Mouse (Mus musculus) cortical plate, adult 2 months (tissue): Measurements from ENCODE around the gene Mark3. TPM values are rescaled to one million over a fixed set of nuclear protein-coding genes. Genes with fewer than 3 reads are reported as not detected.
A peak's percentile ranks its signal among the peaks of the same experiment; 100 is the strongest.

Experiments
- H3K27ac ChIP-seq: fragments of 200-500 bp; 2 replicates; pipeline ENCODE4 v1.5.1; 2012; ENCODE audit warnings: low read length, control low read depth, inconsistent platforms; ENCODE audit not compliant: insufficient read depth
- H3K4me1 ChIP-seq: fragments of 200-500 bp; 2 replicates; pipeline ENCODE4 v1.6.1; 2011; ENCODE audit warnings: low read length; ENCODE audit not compliant: control insufficient read depth, insufficient read depth
- H3K4me3 ChIP-seq: fragments of 200-500 bp; 2 replicates; pipeline ENCODE4 v1.5.1; 2011; ENCODE audit warnings: mild to moderate bottlenecking, low read length, control low read depth; ENCODE audit not compliant: insufficient read depth
- CTCF ChIP-seq: fragments of 200-500 bp; IDR thresholded peaks from 2 replicates; pipeline ENCODE4 v1.5.1; 2011; ENCODE audit warnings: mild to moderate bottlenecking, control low read depth, low read length; ENCODE audit not compliant: insufficient read depth; ENCODE audit errors: extremely low read depth
- POLR2A ChIP-seq: fragments of 200-500 bp; IDR thresholded peaks from 2 replicates; pipeline ENCODE4 v1.6.1; 2011; ENCODE audit warnings: mild to moderate bottlenecking, low read length, control low read depth; ENCODE audit not compliant: insufficient read depth; ENCODE audit errors: extremely low read depth
- polyA plus RNA-seq: library from polyadenylated mRNA; depleted of rRNA; stranded (reverse); fragments of >200 nt; gene quantifications from 2 replicates; pipeline ENCODE4 v1.2.3, GENCODE M21; 2012

Mark3 gene
- polyA plus RNA-seq, 1 experiment: 76.5 TPM

GRCm38 (mm10) chr12:111689426-111689825 lies 115.1 kb downstream of the Mark3 start:
- TF ChIP-seq CTCF (no peak), POLR2A (no peak)
- no peak overlapping the region for H3K27ac ChIP-seq

DNA sequence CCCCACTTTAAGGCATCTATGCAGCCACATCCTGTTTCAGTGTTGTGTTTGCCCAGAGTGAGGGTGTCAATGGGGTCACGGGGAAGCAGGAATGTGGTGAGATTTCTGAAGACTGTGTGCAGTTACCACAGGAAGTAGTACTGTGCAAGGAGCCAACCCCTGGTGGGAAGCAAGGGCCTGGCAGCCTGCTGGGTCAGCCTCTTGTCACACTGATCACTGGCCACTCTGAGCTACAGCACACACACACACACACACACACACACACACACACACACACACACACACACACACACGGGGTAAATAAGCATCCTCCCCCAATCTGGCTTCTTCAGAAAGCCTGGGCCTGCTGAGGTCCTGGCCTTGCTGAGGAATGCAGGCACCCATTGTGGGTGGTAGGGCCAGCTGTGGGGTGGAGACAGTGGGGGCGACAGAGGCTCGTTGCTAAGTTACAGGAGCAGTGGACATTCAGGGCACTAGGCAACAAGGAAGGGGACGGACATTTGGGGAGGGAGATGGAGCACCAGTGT lies 117.1 kb downstream of the Mark3 start:
- H3K4me1 ChIP-seq: peaks cover 30% of the 10 kb centered on the region

More at GRCm38 (mm10) chr12:111689426-111689825, 115.1 kb downstream of the Mark3 start:
- peaks cover 23% of the 10 kb centered on the region for H3K4me1 ChIP-seq
- H3K4me3 ChIP-seq: no peak overlapping the region

DNA sequence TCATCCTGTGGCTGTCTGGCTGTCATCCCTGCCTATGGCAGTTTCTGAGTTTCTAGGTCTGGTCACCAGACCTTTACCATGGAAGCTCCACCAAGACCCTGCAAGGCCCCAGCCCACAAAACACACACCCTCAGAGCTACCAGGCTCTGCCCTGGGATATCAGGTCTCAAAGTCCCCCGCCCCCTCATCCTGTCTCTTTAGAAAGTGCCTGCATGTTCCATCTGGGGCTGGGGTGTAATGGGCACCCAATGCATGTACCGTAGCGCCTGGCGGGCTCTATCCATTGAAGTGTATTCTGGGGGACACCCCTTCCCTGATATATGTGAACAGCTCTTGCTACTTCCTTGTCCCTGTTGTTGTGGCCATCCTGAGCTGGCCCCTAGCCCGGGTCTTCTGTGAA lies 118.6 kb downstream of the Mark3 start:
- Histone ChIP-seq H3K4me3 (no peak overlapping the region), H3K4me1 (peaks cover 20% of the 10 kb centered on the region), H3K27ac (peak overlapping the region; percentile 89; the same call in 1 of the 2 replicates)
- no peak for TF ChIP-seq CTCF
- no peak for TF ChIP-seq POLR2A

More for the DNA sequence above, 117.1 kb downstream of the Mark3 start:
- TF ChIP-seq POLR2A (no peak), CTCF (no peak)
- no peak overlapping the region for H3K4me3 ChIP-seq
- 0 out of 2 replicates have a peak overlapping the region, but pooled peaks have one; percentile 52 for H3K27ac ChIP-seq

DNA sequence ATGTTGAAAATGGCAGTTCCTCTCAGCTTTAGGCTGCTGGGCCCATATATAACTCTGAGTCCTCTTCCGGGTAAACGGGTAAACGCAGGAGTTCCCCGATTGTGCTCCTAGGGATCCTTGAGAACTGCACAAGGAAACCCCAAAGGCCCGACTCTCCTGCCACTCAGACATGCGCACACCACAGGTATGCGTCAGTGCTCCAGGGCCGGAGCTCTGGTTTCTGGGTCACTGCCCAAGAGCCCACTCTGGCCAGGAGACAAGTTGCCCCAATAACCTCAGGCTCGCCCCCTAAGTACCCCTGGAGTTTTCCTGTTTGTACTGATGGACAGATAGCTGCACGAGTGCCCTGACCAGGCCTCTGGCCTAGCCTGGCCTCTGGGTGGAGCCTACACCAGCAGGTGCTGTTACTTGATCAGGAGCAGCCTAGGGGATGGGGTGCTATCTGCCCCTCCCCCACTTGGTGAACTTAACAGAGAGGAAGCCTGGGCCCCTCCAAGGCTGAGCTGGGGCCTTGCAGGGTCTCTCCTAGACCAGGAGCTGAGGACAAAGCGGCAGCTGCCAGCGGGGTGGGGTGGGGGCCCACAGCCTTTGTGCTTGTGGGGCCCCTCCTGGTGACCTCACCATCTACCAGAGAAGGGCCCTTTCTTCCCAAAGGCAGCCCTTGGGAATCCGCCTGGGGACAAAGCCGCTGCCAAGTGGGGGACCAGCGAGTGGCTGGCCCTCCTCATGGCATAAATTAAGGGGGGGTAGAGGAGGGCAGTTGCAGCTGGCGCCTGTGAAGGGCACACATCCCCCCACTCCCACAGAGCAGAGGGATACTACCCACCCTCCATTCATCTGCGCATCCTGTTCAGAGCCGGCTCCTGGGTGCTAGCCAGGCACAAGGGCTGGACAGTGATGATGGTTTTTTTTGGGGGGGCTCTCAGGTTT lies 119.3 kb downstream of the Mark3 start:
- Histone ChIP-seq H3K27ac (peak overlapping the region; percentile 89), H3K4me3 (no peak overlapping the region), H3K4me1 (peaks cover 17% of the 10 kb centered on the region)
- TF ChIP-seq POLR2A (no peak), CTCF (no peak)

DNA sequence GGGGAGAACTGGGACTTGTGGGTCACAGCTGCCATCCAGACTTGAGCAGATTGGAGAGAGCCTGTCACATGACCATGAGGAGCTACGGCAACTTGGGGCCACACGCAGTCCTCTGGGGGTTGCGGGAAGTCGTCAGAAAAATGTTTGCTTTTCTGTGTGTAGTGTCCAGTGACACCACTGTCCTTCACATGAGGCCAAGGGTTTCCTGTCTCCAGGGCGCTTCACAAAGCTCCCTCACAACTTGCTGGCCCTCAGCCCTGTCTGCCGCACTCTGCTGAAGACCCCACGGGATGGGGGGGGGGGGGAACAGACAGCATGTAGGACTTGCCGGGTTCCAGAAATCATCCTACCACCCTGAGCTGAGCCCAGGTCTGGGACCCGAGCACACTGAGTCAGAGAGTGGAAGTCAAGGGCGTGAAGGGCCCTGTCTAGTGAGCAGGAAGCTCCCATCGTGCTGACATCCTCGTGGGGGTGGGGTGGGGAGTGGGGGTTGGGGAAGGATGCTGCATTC lies 120.0 kb downstream of the Mark3 start:
- H3K4me1 ChIP-seq: peaks cover 14% of the 10 kb centered on the region
- H3K4me3 ChIP-seq: no peak overlapping the region
- peak overlapping the region; percentile 89 for H3K27ac ChIP-seq
- TF ChIP-seq CTCF (no peak), POLR2A (no peak)

DNA sequence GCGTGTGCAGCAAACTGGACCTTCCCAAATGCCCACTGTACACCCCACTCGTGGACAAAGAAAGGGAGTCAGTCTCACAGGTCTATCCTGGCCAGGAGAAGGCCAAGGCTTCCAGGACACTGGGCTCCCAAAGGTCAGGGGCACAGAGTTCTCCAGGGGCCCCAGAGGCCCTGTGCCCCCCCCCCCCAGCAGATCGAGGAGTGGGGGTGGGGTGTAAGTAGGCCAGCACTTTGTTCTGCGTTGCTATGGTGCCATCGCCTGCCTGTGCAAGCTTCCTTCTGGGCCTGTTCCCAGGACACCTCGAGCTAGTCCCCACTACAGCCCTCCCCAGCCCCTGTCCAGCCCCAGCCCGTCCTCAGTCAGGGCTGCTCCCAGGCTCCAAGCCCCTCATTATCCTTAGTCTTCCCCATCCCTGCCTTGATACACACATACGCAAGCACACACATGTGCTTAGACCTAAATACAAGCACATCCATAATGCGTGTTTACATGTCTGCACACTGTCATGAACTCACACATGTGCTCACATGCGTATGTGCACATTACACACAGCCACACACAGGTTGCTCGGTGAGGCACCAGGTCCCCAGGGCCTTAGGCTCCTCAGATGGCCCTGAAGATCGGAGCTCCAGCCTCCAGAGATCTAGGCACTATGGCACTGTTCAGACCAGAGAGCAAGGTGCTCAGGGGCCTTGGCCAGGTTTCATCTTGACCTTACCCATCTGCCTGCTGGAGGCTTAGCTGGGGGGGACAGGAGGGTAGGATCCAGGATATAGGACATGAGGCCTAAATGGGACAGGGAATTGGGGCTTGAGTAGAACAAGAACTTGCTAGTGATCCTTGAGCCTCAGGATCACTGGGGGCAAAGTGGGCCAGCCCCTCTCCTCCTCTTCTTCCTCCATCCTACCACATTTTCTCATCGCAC lies 120.8 kb downstream of the Mark3 start:
- no peak for TF ChIP-seq CTCF
- H3K4me3 ChIP-seq: no peak overlapping the region
- H3K4me1 ChIP-seq: peaks cover 14% of the 10 kb centered on the region
- H3K27ac ChIP-seq: peak overlapping the region; percentile 51

- H3K4me1 ChIP-seq: peaks cover 18% of the 10 kb centered on the region
- H3K4me3 ChIP-seq: no peak overlapping the region
- H3K27ac ChIP-seq: 0 out of 2 replicates have a peak overlapping the region, but pooled peaks have one; percentile 40
- no peak for TF ChIP-seq POLR2A
- TF ChIP-seq CTCF: peak; percentile 85
Observed at GRCm38 (mm10) chr12:111696239-111696638, 121.9 kb downstream of the Mark3 start.

- TF ChIP-seq CTCF (no peak), POLR2A (no peak)
- no peak overlapping the region for H3K4me3 ChIP-seq
- H3K4me1 ChIP-seq: peaks cover 16% of the 10 kb centered on the region
- H3K27ac ChIP-seq: no peak overlapping the region
Observed at GRCm38 (mm10) chr12:111697708-111698107, 123.4 kb downstream of the Mark3 start.
